Mouse (Mus musculus): Measurements from ENCODE around the gene Nr1h4. TPM values are rescaled to one million over a fixed set of nuclear protein-coding genes. Genes with fewer than 3 reads are reported as not detected.
A peak's percentile ranks its signal among the peaks of the same experiment; 100 is the strongest.

Gene Nr1h4
- polyA plus RNA-seq, 1 experiment from 2014 or later = 0.07 TPM

GRCm38 (mm10) chr10:89518365-89518764 is 15.0 kb downstream of the Nr1h4 start:
- no peaks in the 10 kb centered on the region for H3K9me3 ChIP-seq (replicated peaks)
- no peaks in the 10 kb centered on the region for H3K27me3 ChIP-seq (ENCODE audit: low read depth, poor library complexity, severe bottlenecking)
- H3K27ac ChIP-seq (replicated peaks) = no peak overlapping the region
- peaks cover 4% of the 10 kb centered on the region; the same call in 1 of the 2 replicates for H3K4me1 ChIP-seq
- 88% methylated on average over 2 of the region's 2 CpGs for WGBS
- no peak overlapping the region for H3K4me3 ChIP-seq
- no peak for DNase-seq (ENCODE audit: low spot score)
- H3K36me3 ChIP-seq = no peaks in the 10 kb centered on the region

GRCm38 (mm10) chr10:89515813-89516212 is 17.6 kb downstream of the Nr1h4 start:
- H3K9me3 ChIP-seq (replicated peaks) = no peaks in the 10 kb centered on the region
- whole genome bisulfite sequencing = 75% methylated on average over 2 of the region's 2 CpGs
- no peak for DNase-seq (ENCODE audit: low spot score)
- H3K36me3 ChIP-seq = no peaks in the 10 kb centered on the region
- peaks cover 4% of the 10 kb centered on the region; the same call in 1 of the 2 replicates for H3K4me1 ChIP-seq
- H3K4me3 ChIP-seq = no peak overlapping the region
- no peak overlapping the region for H3K27ac ChIP-seq (replicated peaks)
- no peaks in the 10 kb centered on the region for H3K27me3 ChIP-seq (ENCODE audit: low read depth, poor library complexity, severe bottlenecking)

- H3K4me3 ChIP-seq = no peak overlapping the region
- H3K9me3 ChIP-seq (replicated peaks) = no peaks in the 10 kb centered on the region
- H3K4me1 ChIP-seq = no peaks in the 10 kb centered on the region
- H3K27ac ChIP-seq (replicated peaks) = no peak overlapping the region
- no peak for DNase-seq (ENCODE audit: low spot score)
- whole genome bisulfite sequencing = 86% methylated on average over 6 of the region's 6 CpGs
- H3K27me3 ChIP-seq (ENCODE audit: low read depth, poor library complexity, severe bottlenecking) = no peaks in the 10 kb centered on the region
- no peaks in the 10 kb centered on the region for H3K36me3 ChIP-seq
Observed at GRCm38 (mm10) chr10:89512562-89512961, 20.8 kb downstream of the Nr1h4 start.

- H3K27ac ChIP-seq (replicated peaks) = no peak overlapping the region
- 92% methylated on average over 2 of the region's 2 CpGs for WGBS
- no peaks in the 10 kb centered on the region for H3K27me3 ChIP-seq (ENCODE audit: low read depth, poor library complexity, severe bottlenecking)
- no peaks in the 10 kb centered on the region for H3K9me3 ChIP-seq (replicated peaks)
- DNase-seq (ENCODE audit: low spot score) = no peak
- H3K4me3 ChIP-seq = no peak overlapping the region
- H3K36me3 ChIP-seq = no peaks in the 10 kb centered on the region
- H3K4me1 ChIP-seq = no peaks in the 10 kb centered on the region
Observed at GRCm38 (mm10) chr10:89510547-89510946, 22.8 kb downstream of the Nr1h4 start.

GRCm38 (mm10) chr10:89508567-89508966 is 24.8 kb downstream of the Nr1h4 start:
- no peaks in the 10 kb centered on the region for H3K27me3 ChIP-seq (ENCODE audit: low read depth, poor library complexity, severe bottlenecking)
- H3K9me3 ChIP-seq (replicated peaks) = no peaks in the 10 kb centered on the region
- no peak for DNase-seq (ENCODE audit: low spot score)
- no peaks in the 10 kb centered on the region for H3K36me3 ChIP-seq
- H3K4me3 ChIP-seq = no peak overlapping the region
- WGBS = 86% methylated on average over 2 of the region's 2 CpGs
- H3K27ac ChIP-seq (replicated peaks) = no peak overlapping the region
- no peaks in the 10 kb centered on the region for H3K4me1 ChIP-seq

GRCm38 (mm10) chr10:89506479-89506878 is 26.9 kb downstream of the Nr1h4 start:
- WGBS = 90% methylated on average over 9 of the region's 9 CpGs

GRCm38 (mm10) chr10:89505592-89505955 is 27.8 kb downstream of the Nr1h4 start:
- no peak for DNase-seq (ENCODE audit: low spot score)
- WGBS = 93% methylated on average over 5 of the region's 5 CpGs
- no peaks in the 10 kb centered on the region for H3K36me3 ChIP-seq
- H3K9me3 ChIP-seq (replicated peaks) = no peaks in the 10 kb centered on the region
- no peaks in the 10 kb centered on the region for H3K4me1 ChIP-seq
- no peak overlapping the region for H3K27ac ChIP-seq (replicated peaks)
- H3K4me3 ChIP-seq = no peak overlapping the region
- H3K27me3 ChIP-seq (ENCODE audit: low read depth, poor library complexity, severe bottlenecking) = no peaks in the 10 kb centered on the region

More at GRCm38 (mm10) chr10:89506479-89506878, 26.9 kb downstream of the Nr1h4 start:
- H3K36me3 ChIP-seq = no peaks in the 10 kb centered on the region
- no peaks in the 10 kb centered on the region for H3K9me3 ChIP-seq (replicated peaks)
- no peaks in the 10 kb centered on the region for H3K27me3 ChIP-seq (ENCODE audit: low read depth, poor library complexity, severe bottlenecking)
- H3K4me1 ChIP-seq = no peaks in the 10 kb centered on the region
- H3K27ac ChIP-seq (replicated peaks) = no peak overlapping the region
- DNase-seq (ENCODE audit: low spot score) = no peak
- no peak overlapping the region for H3K4me3 ChIP-seq

GRCm38 (mm10) chr10:89504952-89505591 is 28.3 kb downstream of the Nr1h4 start:
- no peaks in the 10 kb centered on the region for H3K9me3 ChIP-seq (replicated peaks)
- 93% methylated on average over 10 of the region's 10 CpGs for WGBS
- no peak for DNase-seq (ENCODE audit: low spot score)
- no peaks in the 10 kb centered on the region for H3K36me3 ChIP-seq
- no peak overlapping the region for H3K4me3 ChIP-seq
- H3K27ac ChIP-seq (replicated peaks) = no peak overlapping the region
- no peaks in the 10 kb centered on the region for H3K4me1 ChIP-seq
- no peaks in the 10 kb centered on the region for H3K27me3 ChIP-seq (ENCODE audit: low read depth, poor library complexity, severe bottlenecking)

- Histone ChIP-seq H3K27me3 (ENCODE audit: low read depth, poor library complexity, severe bottlenecking) (no peaks in the 10 kb centered on the region), H3K9me3 (replicated peaks) (no peaks in the 10 kb centered on the region), H3K36me3 (no peaks in the 10 kb centered on the region), H3K4me3 (no peak overlapping the region), H3K27ac (replicated peaks) (no peak overlapping the region), H3K4me1 (no peaks in the 10 kb centered on the region)
- WGBS = 77% methylated on average over 5 of the region's 5 CpGs
- no peak for DNase-seq (ENCODE audit: low spot score)
Observed at GRCm38 (mm10) chr10:89502986-89503560, 30.3 kb downstream of the Nr1h4 start.

- H3K27me3 ChIP-seq (ENCODE audit: low read depth, poor library complexity, severe bottlenecking) = 0 out of 2 replicates have a peak, but pooled peaks cover 3% of the 10 kb centered on the region
- no peaks in the 10 kb centered on the region for H3K9me3 ChIP-seq (replicated peaks)
- H3K36me3 ChIP-seq = no peaks in the 10 kb centered on the region
- no peak overlapping the region for H3K4me3 ChIP-seq
- 91% methylated on average over 6 of the region's 6 CpGs for WGBS
- no peaks in the 10 kb centered on the region for H3K4me1 ChIP-seq
- H3K27ac ChIP-seq (replicated peaks) = no peak overlapping the region
- DNase-seq (ENCODE audit: low spot score) = no peak
Observed at GRCm38 (mm10) chr10:89501902-89502301, 31.5 kb downstream of the Nr1h4 start.

GRCm38 (mm10) chr10:89495537-89495936 is 37.8 kb downstream of the Nr1h4 start:
- no peak overlapping the region for H3K4me3 ChIP-seq
- no peak for DNase-seq (ENCODE audit: low spot score)
- no peaks in the 10 kb centered on the region for H3K9me3 ChIP-seq (replicated peaks)
- H3K27ac ChIP-seq (replicated peaks) = no peak overlapping the region
- H3K27me3 ChIP-seq (ENCODE audit: low read depth, poor library complexity, severe bottlenecking) = peaks cover 41% of the 10 kb centered on the region
- no peaks in the 10 kb centered on the region for H3K36me3 ChIP-seq
- WGBS = 90% methylated on average over 7 of the region's 7 CpGs
- H3K4me1 ChIP-seq = peaks cover 13% of the 10 kb centered on the region

- H3K36me3 ChIP-seq = no peaks in the 10 kb centered on the region
- no peaks in the 10 kb centered on the region for H3K9me3 ChIP-seq (replicated peaks)
- H3K27me3 ChIP-seq (ENCODE audit: low read depth, poor library complexity, severe bottlenecking) = peaks cover 58% of the 10 kb centered on the region
- peak; percentile 40 for DNase-seq (ENCODE audit: low spot score)
- peaks cover 27% of the 10 kb centered on the region for H3K4me1 ChIP-seq
- WGBS = 10% methylated on average over 3 of the region's 3 CpGs
- H3K27ac ChIP-seq (replicated peaks) = no peak overlapping the region
- H3K4me3 ChIP-seq = no peak overlapping the region
Observed at GRCm38 (mm10) chr10:89491321-89491720, 42.1 kb downstream of the Nr1h4 start.

- Histone ChIP-seq H3K9me3 (replicated peaks) (no peaks in the 10 kb centered on the region), H3K27ac (replicated peaks) (no peak overlapping the region), H3K36me3 (no peaks in the 10 kb centered on the region), H3K4me3 (no peak overlapping the region), H3K27me3 (ENCODE audit: low read depth, poor library complexity, severe bottlenecking) (peaks cover 64% of the 10 kb centered on the region), H3K4me1 (peaks cover 27% of the 10 kb centered on the region)
- DNase-seq (ENCODE audit: low spot score) = no peak
- 83% methylated on average over 3 of the region's 3 CpGs for WGBS
Observed at GRCm38 (mm10) chr10:89490250-89490649, 43.1 kb downstream of the Nr1h4 start.

All from midbrain, embryonic 10.5 days (tissue).